Mouse (Mus musculus) megakaryocyte-erythroid progenitor cell, adult 5-6 weeks (primary cell): ENCODE measurements around the gene Gys1. TPM values are rescaled to one million over a fixed set of nuclear protein-coding genes. Genes with fewer than 3 reads are reported as not detected.
"Not testable (repeated sequence)": the region's sequence is repeated elsewhere in the genome, so short reads cannot be mapped to it uniquely, and the experiment has no call there.

Source experiments
- ATAC-seq: replicated peaks from 2 replicates; pipeline ENCODE4 v1.8.0; 2016; ENCODE audit warnings: mild to moderate bottlenecking, inconsistent platforms; ENCODE audit not compliant: severe bottlenecking, poor library complexity, low FRiP score, low TSS enrichment
- total RNA-seq, 2 experiments: library from RNA; stranded (forward) in 1 of 2; stranded (reverse) in 1 of 2; fragments of 200-1000, 215-1000 nt in 1 of 2; fragments of >200 nt in 1 of 2; fragmentation: Nextera tagmentation in 1 of 2; gene quantifications; 2 replicates each; pipeline ENCODE4 v1.2.3; 2014 to 2017

Gene Gys1
- total RNA-seq, 2 experiments from 2014 or later, result 3.4 to 6.2 TPM

DNA sequence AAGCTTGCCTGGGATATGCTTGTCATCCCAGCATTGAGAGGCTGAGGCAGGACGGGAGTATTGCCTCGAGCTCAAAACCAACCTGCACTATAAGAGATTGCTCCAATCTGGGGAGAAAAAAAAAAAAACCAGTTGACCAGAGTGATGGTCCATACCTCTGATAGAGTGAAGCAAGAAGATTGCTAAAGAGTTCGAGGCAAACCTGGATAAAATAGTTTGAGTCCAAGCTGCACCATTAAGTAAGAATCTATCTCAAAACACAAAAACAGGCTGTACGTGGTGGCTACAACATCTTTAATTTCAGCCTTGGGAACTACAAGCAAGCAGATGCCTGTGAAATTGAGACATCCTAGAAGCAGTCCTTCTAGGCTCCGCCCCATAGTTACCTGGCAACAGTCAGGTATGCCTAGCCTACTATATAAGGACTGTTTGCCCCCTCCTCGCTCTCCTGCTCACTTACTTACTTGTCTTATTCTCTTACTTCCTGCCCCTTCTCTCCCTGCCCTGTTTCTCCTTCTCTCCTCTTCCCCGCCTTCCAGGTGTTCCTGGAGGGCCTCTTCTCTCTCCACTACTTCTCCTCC lies 32.5 kb downstream of the Gys1 start:
- no peak; the same call in 1 of the 2 replicates for ATAC-seq

DNA sequence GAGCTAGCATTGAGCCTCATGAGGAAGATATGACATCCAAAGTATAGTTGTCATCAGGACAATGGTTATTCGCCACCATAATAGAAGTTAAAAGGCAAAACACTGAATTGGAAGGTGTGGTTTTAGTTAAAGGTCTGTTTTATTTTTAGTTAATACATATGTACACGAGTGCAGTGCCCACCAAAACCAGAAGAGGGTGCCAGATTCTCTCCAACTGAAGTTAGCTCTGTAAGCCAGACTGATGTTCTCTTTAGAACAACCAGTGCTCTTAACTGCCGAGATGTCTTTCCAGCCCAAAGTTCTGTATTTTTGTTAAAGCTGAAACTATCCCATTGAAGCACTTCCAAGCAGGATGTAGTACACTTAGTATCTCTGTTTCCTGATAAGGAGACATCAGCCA lies 36.2 kb downstream of the Gys1 start:
- ATAC-seq, result peak; percentile 68

GRCm38 (mm10) chr7:45475291-45475969 lies 40.8 kb downstream of the Gys1 start:
- no peak for ATAC-seq

GRCm38 (mm10) chr7:45476453-45476852 lies 41.8 kb downstream of the Gys1 start:
- ATAC-seq, result no peak

GRCm38 (mm10) chr7:45477003-45477402 lies 42.4 kb downstream of the Gys1 start:
- ATAC-seq, result peak; percentile 76

- no peak for ATAC-seq
Measured at GRCm38 (mm10) chr7:45478774-45479173, 44.1 kb downstream of the Gys1 start.

DNA sequence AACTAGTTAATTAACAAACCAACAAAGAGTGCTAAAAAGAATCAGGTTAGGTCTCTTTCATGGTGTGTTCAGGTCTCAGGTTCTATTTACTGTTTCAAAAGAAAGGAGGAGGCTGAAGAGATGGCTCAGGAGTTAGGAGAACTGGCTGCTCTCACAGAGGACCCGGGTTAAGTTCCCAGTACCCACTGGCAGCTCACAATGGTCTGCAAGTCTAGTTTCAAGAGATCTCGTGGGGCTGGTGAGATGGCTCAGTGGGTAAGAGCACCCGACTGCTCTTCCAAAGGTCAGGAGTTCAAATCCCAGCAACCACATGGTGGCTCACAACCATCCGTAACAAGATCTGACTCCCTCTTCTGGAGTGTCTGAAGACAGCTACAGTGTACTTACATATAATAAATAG lies 45.7 kb downstream of the Gys1 start:
- not testable (repeated sequence) for ATAC-seq

GRCm38 (mm10) chr7:45481374-45481927 lies 46.8 kb downstream of the Gys1 start, which contains the start of gene Tulp2:
Tulp2 (plus strand) TSS chr7:45481877.
- peak; percentile 79 for ATAC-seq

GRCm38 (mm10) chr7:45482166-45482565 lies 47.5 kb downstream of the Gys1 start:
- peak; percentile 51; the same call in 1 of the 2 replicates for ATAC-seq

- ATAC-seq, result not testable (repeated sequence)
Measured at GRCm38 (mm10) chr7:45484985-45485384, 50.3 kb downstream of the Gys1 start.

GRCm38 (mm10) chr7:45486158-45486557 lies 51.5 kb downstream of the Gys1 start:
- ATAC-seq, result no peak

GRCm38 (mm10) chr7:45486761-45487415 lies 52.2 kb downstream of the Gys1 start, which contains the start of gene Gm45808:
Gm45808 (minus strand) TSS chr7:45486811.
- ATAC-seq, result no peak

GRCm38 (mm10) chr7:45487861-45488292 lies 53.2 kb downstream of the Gys1 start:
- ATAC-seq, result no peak

DNA sequence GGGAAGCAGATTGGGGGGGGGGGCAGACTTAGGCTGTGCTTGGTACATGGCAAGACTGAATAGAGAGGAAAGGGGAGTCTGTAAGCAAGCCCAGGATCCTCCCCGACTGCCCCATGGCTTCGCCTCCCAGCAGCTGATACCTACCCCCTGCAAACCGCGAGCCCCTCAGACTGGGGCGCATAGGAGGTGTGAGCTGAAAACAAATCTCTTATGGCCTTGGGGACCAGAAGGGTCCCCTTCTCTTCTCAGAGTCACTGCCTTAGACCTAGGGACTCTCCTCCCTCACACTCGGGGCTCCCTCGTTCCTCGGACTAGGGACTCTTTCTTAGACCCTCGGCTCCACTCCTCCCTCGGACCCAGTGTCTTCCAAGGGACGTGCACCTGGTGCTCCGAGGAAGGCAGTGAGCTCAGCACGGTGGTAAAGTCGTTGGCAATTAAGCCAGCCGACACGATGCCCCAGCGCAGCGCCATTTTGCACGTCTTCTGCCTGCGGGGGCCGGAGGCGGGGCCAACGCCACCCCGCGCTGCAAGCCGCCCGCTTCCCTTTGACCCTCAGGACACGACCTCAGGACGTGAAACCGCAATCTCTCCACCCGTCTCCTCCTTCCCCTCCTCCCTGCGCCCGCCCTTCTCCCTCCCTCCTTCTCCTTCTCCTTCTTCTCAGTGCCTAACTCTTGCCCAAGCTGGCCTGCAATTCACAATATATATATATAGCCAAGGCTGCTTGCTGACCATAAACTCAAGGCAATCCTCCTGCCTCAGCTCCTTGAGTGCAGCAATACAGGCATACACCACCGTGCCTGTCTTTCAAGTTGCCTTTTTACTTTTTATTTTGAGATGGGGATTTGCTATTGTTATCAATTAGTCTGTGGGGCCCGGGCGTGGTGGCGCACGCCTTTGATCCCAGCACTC lies 53.9 kb downstream of the Gys1 start, which contains the start of gene Dhdh:
Gene Dhdh, minus strand, starts transcription at position 513 of the 912 bp plus-strand sequence.
- ATAC-seq, result 0 out of 2 replicates have a peak, but pooled peaks have one; percentile 39

GRCm38 (mm10) chr7:45489578-45489977 lies 54.9 kb downstream of the Gys1 start:
- ATAC-seq, result peak; percentile 70

GRCm38 (mm10) chr7:45490822-45491221 lies 56.2 kb downstream of the Gys1 start:
- ATAC-seq, result 0 out of 2 replicates have a peak, but pooled peaks have one; percentile 10

DNA sequence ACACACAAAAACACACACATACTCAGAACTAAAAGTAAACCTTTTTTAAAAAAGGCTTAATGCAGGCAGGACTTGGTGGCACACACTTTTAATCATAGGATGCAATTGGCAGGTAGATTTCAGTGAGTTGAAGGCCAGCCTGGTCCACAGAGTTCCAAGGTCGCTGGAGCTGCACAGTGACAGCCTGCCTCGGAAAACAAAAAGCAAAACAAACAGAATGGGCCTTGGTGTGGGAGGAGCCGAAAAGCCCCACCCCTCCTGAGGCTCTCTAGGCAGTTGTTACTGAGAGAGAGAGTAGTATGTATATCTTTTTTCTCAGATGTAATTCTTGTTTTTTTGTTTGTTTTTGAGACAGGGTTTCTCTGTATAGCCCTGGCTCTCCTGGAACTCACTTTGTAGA lies 56.6 kb downstream of the Gys1 start:
- ATAC-seq, result peak; percentile 58; the same call in 1 of the 2 replicates

- ATAC-seq, result no peak
Measured at GRCm38 (mm10) chr7:45492225-45492844, 57.7 kb downstream of the Gys1 start.

DNA sequence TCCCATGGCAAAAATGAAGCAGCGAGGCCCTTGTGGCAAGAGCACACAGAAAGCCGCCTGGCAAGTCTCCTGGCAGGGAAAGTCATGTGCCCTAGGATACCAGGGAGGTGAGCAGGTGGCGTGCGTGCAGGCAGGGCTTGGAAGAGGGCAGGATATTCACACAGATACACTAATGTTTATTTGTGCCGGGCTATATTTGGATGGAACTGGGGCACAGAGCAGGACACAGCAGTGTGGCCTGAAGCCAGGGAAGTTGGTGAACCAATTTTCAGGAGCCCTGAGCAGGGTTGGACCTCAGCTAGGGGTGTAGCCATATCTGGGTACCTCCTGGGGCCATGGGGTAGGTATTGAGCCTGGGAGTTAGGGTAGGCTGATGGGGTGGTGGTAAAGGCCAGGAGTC lies 58.3 kb downstream of the Gys1 start:
- ATAC-seq, result no peak
